Mouse (Mus musculus) common myeloid progenitor, adult 5-6 weeks (primary cell): Measurements from ENCODE around the gene Snapc4. TPM values are rescaled to one million over a fixed set of nuclear protein-coding genes. Genes with fewer than 3 reads are reported as not detected.

ENCODE experiments used
- ATAC-seq: replicated peaks from 2 replicates; pipeline ENCODE4 v1.8.0; 2016; ENCODE audit warnings: low read depth, mild to moderate bottlenecking, moderate TSS enrichment, inconsistent platforms; ENCODE audit not compliant: poor library complexity, severe bottlenecking
- total RNA-seq: library from RNA; stranded (forward); fragments of 200-1000, 187-1606 nt; gene quantifications from 2 replicates; pipeline ENCODE4 v1.2.3, GENCODE M21; 2017

The Snapc4 gene
- total RNA-seq, 1 experiment from 2014 or later, result 45.1 TPM

- ATAC-seq, result no peak
Measured at GRCm38 (mm10) chr2:26316576-26317246, 63.7 kb downstream of the Snapc4 start.

GRCm38 (mm10) chr2:26315925-26316311, 64.5 kb downstream of the Snapc4 start:
- ATAC-seq, result peak; percentile 16; the same call in 1 of the 2 replicates

DNA sequence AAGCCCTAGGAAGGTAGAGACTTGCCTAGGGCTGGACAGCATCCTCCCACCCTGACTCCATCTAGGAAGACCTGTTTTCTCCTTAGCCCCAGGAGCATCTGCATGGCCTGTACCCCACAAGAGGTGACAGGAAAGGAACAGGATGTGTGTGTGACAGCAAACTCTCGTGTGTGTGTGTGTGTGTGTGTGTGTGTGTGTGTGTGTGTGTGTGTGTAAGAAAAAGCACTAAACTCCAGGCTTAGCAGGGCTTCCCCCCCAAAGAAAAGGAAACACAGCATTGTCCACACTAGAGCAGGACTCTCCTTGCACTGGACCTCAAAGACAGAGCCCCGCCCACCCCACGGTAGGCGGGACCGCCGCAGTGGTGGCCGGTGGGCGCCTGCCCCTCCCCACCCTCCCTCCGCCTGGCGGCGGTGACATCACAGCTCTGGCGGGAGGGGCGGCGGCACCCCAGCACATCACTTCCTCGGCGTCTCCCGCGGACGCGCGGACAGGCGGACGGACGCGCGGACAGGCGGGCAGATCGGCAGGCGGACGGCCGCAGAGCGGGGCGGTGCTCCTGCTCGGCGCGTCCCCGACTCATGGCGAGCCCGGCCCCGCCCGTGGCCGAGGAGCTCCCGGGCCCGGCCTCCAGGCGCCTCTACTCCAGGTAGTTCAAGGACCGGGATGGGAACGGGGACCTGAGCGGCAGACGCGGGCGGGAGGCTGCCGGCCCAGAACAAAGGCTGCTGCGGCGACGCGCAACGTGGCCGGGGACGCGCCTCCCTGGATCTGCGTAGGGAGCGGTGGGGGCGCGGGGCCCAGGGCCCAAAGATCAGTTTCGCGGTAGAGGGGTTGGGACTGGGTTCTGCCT, 65.2 kb downstream of the Snapc4 start, which contains the start of gene Gpsm1:
Gene Gpsm1, plus strand, starts transcription at position 444 of the 853 bp plus-strand sequence.
- peak; percentile 46 for ATAC-seq

DNA sequence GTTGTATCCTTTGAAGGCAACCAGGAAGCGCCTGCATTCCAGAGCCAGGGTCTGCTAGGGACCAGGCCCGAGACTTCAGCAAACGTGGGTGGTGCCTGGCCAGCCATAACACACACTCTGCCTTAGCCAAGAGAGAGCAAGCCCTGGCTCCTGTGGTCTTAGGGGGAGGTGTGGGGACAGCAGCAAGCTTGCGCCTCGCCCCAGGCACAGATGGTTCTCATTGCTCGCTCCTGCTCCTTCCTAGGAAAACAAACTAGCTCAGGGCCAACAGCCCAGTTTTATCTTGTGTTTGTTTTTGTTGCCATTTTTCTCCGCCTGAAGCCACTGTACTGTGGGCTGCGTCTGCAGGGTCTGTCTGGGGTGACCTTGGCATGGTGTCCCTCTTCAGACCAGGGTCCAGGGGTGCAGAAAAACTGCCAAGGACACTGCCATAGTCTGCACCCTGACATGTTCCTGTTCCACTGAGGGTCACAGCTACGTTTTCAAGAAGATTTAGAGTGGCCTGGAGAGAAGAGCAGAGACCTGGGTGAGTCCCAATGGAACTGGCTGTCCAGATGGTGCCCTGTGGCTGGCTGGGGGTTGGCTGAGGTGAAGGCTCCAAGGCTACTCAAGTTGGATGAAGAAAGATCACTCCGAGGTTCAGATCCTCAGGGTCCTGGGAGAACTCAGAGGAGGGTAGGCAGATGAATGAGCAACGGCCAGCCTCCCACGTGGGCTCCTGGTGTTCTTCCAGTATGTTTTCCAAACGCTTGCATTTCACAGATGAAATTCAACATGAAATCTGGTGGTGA, 66.0 kb downstream of the Snapc4 start:
- ATAC-seq, result no peak

GRCm38 (mm10) chr2:26313394-26313793, 67.1 kb downstream of the Snapc4 start:
- ATAC-seq, result no peak

DNA sequence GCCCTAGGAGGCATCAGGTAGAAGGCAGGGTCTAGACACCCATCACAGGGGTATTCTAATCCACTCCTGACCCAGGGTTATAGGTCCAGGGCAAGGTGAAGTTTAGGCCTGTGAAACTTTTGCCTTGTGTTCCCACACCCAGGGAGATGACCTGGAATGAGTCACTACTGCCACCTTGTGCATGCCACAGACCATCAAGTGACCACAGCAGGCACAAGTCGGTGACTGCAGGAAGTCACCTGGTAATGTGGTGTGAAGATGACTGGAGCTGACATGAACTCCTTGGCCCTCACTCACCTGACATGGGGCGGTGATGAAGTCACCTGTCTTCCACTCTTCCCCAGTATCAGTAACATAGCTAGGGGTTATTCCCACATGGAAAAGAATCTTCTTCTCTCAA, 67.6 kb downstream of the Snapc4 start:
- ATAC-seq, result no peak

Other genes starting within 250 kb of the Snapc4 start
- not detected in 2 replicates for gene Lhx3, start 172.4 kb downstream of the Snapc4 start, total RNA-seq
- gene Qsox2, start 143.1 kb downstream of the Snapc4 start, total RNA-seq, result 5.4 and 6.9 TPM in 2 replicates
- not detected in 2 replicates for gene Ccdc187, start 86.1 kb downstream of the Snapc4 start, total RNA-seq
- 14.4 and 23.8 TPM in 2 replicates for gene Gpsm1, start 65.1 kb downstream of the Snapc4 start, total RNA-seq
- 7.1 and 9.1 TPM in 2 replicates for gene Dnlz, start 28.5 kb downstream of the Snapc4 start, total RNA-seq
- 41.9 and 46.4 TPM in 2 replicates for gene Card9, start 19.7 kb downstream of the Snapc4 start, total RNA-seq
- gene Entr1, start 8.7 kb upstream of the Snapc4 start, total RNA-seq, result 32.6 and 33.2 TPM in 2 replicates
- gene Pmpca, start 8.7 kb upstream of the Snapc4 start, total RNA-seq, result 66.4 and 72.9 TPM in 2 replicates
- 8.5 and 15.6 TPM in 2 replicates for gene Inpp5e, start 28.6 kb upstream of the Snapc4 start, total RNA-seq
- gene Sec16a, start 64.6 kb upstream of the Snapc4 start, total RNA-seq, result 20.1 and 44.2 TPM in 2 replicates
- gene Notch1, start 136.0 kb upstream of the Snapc4 start, total RNA-seq, result 6.5 and 13.7 TPM in 2 replicates
- 54.9 and 57.0 TPM in 2 replicates for gene Egfl7, start 199.4 kb upstream of the Snapc4 start, total RNA-seq
- gene Gm20532, start 206.0 kb upstream of the Snapc4 start, total RNA-seq, result not detected in 2 replicates
- gene Agpat2, start 223.8 kb upstream of the Snapc4 start, total RNA-seq, result 32.2 and 38.7 TPM in 2 replicates
- gene Fam69b, start 247.8 kb upstream of the Snapc4 start, total RNA-seq, result 17.5 and 19.9 TPM in 2 replicates